Mouse (Mus musculus): ENCODE measurements around the gene Stard9.
"Not testable (repeated sequence)": the region's sequence is repeated elsewhere in the genome, so short reads cannot be mapped to it uniquely, and the experiment has no call there.

Gene Stard9

GRCm38 (mm10) chr2:120655905-120656304, 27.0 kb downstream of the Stard9 start:
- no peak for DNase-seq

DNA sequence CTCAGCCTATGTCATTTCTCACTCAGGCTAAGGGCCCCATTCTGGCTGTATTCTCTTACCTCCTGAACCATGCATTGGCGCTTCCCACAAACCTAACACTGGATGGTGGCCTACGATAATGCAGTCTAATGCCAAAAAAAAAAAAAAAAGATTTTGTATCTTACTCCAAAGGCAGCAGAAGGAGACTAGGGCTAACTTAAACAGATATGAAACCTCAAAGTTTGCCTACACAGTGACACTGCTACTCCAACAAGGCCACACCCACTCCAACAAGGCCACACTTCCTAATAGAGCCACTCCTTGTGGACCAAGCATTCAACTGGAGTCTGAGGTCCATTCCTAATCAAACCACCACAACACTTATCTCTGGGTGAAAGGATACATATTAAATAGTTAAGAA, 27.8 kb downstream of the Stard9 start:
- DNase-seq, result no peak

DNA sequence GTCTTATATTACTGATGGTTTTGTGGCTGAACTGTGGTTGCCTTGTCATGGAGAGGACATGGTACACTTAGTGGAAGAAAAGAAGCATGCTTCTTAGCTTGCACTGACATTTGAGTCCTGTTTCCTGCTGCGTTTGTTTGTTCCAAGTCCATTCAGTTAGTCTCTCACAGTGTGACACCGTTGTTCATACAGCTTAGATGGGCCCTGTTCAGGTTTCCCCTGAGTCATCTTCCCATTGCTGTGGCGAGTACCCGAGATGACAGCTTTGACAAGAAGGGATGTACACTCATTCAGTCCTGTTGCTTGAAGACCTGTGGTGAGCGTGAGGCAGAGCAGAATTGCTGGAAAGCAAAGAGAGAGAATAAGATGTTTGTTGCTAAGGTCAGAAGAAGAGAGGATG, 29.6 kb downstream of the Stard9 start:
- no peak for DNase-seq

GRCm38 (mm10) chr2:120659318-120659717, 30.4 kb downstream of the Stard9 start:
- no peak for DNase-seq

GRCm38 (mm10) chr2:120660486-120661078, 31.7 kb downstream of the Stard9 start:
- DNase-seq, result no peak

DNA sequence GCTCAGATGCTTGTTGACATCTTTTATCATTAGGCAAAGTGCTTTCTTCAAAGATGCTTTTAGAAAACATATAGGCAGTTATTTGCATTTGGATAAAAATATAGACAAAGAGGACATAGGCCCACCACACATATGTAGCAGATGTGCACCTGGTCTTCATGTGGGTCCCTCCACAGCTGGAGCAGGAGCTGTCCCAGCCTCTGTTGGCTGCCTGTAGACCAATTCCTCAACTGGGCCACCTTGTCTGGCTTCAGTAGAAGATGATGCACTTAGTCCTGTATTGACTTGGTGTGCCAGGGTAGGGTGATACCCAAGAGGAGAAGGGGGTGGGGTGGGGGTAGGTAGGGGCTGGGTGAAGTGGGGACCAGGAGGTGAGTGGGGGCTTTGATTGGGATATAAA, 33.8 kb downstream of the Stard9 start:
- DNase-seq, result no peak

GRCm38 (mm10) chr2:120663491-120664154, 34.7 kb downstream of the Stard9 start:
- no peak for DNase-seq

- no peak for DNase-seq
Observed at GRCm38 (mm10) chr2:120667446-120667845, 38.5 kb downstream of the Stard9 start.

DNA sequence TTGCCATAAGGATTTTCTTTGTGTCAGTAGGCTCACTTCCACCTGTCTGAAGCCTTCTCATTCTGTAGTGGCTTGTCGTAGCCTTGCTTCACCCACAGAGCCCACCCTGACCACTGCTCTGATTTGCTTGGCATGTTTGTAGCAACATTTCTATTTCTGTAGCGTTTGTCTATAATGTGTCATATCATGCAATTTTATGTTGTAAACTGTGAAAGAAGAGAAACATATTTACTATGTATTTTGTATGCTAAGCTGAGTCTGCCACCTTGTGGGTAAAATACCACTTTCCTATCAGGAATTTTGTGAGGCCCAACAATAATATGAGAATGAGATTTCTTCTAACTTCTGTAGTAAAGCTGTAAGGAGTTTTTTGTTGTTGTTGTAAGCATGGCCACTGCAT, 41.3 kb downstream of the Stard9 start:
- no peak for DNase-seq

DNA sequence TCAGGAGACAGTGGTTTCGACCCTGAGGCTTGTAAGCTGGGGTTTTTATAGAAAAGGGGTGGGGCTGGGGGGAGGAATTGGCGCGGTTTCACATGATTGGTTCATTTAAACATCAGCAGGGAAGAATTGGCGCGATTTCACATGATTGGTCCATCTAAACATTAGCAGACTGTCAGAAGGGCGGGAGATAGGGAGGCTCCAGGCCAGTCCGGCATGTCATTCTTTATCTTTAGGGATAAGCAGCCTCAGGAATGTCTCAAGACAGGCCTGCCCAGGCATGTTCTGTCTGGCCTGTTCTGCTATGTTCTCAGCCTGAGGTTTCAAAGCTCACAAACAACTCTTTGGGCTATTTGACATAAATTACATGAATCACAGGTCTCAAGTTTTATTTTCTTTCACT, 52.2 kb downstream of the Stard9 start:
- not testable (repeated sequence) for DNase-seq

DNA sequence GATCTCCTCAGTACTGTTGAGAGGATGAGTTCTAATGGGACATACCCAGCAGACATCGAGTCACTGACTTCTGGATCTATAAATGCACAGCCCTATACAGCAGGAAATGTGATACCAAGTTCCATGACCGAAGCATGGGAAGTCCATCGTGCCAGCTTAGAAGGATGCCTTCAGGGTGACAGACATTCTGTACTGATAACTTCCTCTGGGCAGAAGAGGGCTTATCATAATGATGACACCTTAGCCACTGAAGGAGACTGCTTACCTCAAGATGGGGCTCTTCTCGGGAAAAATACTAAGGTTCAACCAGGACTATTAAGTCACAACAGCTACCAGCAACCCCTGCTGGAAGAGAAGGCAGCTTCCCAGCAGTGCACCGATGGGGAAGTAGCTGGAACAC, 68.8 kb downstream of the Stard9 start:
- DNase-seq, result no peak

- no peak for DNase-seq
Observed at GRCm38 (mm10) chr2:120700379-120700885, 71.5 kb downstream of the Stard9 start.

- no peak for DNase-seq
Observed at GRCm38 (mm10) chr2:120702675-120703074, 73.8 kb downstream of the Stard9 start.

- DNase-seq, result no peak
Observed at GRCm38 (mm10) chr2:120707041-120707440, 78.1 kb downstream of the Stard9 start.

GRCm38 (mm10) chr2:120710154-120710553, 81.2 kb downstream of the Stard9 start:
- DNase-seq, result no peak

GRCm38 (mm10) chr2:120710948-120711347, 82.0 kb downstream of the Stard9 start:
- no peak for DNase-seq

DNA sequence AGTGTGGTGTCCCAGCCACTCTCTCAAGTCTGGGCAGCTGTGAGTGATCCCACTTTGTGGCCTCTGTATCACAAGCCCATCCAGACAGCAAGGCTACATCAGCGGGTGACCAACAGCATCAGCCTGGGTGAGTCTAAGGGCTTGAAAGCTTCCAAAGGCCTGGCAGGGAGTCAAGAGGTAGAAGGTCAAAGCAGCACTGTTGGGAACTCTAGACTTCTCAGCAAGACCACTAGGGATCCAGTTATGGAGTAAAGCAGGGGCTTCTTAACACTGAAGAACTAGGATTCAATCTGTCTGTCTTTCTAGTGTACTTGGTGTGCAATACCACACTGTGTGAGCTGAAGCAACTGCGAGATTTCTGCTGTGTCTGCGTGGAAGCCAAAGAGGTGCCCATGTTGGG, 84.5 kb downstream of the Stard9 start:
- DNase-seq, result no peak

DNA sequence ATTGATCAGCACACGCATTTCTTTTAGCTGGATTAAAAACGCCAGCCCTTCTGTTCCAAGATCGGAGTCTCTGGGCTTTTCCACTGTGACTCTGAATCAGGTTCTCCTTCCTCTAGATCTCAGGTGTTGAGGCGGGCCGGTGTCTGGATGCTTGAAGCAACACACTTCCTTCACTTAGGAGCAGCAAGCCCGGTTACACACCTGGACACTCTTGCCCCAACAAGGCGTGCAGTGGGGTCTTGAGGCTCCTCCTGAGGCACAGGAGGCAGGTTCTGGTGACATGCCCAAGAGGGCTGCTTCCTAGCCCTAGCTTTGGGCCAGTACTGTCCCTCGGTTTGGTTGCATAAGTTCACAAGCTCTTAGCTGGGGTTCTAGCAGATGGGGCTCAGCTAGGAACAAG, 89.6 kb downstream of the Stard9 start:
- DNase-seq, result no peak

DNA sequence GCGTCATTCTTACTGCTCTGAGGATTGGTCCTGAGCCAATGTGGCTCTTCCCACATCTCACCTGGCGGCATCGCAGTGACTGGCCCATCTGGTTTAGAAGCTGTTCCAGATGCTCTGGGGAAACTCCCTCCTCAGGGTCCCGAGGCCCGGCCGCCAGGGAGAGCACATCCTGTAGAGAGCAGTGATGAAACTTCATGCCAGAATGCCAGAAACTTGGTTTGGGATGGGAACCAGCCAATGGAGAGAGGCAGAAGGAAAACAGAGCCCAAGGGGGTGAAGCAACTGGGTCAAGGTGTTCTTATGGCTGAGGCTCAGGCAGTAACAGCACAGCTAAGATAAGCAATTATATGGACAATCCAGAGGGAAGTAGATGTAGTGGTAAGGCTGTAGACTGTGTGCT, 91.9 kb downstream of the Stard9 start:
- DNase-seq, result no peak

DNA sequence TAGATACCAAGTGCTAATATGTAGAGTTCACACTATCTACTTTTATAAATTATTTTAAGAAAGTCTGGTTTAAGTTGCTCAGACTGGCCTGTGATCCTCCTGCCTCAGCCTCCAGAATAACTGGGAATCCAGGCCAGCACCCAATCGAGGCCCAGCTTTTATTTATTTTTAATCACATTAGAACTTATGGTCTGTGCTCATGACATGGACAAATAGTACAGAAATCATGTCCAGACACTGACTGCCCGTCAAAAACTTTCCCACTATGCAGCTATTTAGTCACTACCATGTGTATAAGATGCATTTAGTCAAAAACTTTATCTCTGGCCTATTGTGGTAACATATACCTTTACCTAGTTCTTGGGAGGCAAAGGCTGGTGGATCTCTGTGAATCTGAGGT, 93.0 kb downstream of the Stard9 start:
- DNase-seq, result no peak

DNA sequence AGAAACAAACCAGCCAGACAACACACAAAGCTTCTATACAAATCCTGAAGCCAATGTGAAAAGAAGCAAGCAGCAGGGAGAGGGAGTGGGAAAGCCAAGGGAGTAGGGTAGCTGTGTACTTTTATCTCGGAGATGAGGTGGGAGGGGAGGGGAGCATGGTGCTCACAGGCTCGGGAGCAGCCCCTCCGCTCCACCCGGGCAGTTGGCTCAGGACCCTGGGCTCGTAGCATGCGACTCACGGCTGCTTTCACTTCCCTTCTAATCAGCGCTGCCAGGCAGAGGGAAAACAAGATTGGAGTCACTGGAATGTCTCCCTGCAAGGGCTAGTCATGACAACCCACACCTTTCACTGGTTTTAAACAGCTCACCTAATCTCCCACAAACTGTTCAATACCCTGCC, 93.6 kb downstream of the Stard9 start:
- no peak for DNase-seq

GRCm38 (mm10) chr2:120723621-120724020, 94.7 kb downstream of the Stard9 start:
- no peak for DNase-seq

DNA sequence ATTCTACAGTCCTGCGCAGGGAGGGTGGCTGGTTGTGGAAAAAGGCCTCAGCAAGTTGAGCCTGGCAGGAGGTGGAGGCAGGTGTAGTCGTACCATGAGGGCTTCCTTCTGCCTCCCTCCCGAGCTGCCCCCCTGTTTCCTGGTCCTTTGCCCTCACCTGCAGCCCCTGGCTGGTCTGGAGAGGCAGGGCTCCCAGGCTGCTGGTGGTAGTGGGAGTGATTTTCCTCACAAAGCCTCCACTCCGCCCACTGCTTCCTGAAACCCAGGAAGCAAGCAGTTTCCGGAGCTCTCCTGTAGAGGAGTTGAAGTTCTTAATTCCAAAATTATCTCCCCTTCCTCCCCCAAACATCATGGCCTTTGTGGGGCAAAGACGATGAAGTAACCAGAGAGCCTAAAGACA, 95.3 kb downstream of the Stard9 start:
- no peak for DNase-seq

DNA sequence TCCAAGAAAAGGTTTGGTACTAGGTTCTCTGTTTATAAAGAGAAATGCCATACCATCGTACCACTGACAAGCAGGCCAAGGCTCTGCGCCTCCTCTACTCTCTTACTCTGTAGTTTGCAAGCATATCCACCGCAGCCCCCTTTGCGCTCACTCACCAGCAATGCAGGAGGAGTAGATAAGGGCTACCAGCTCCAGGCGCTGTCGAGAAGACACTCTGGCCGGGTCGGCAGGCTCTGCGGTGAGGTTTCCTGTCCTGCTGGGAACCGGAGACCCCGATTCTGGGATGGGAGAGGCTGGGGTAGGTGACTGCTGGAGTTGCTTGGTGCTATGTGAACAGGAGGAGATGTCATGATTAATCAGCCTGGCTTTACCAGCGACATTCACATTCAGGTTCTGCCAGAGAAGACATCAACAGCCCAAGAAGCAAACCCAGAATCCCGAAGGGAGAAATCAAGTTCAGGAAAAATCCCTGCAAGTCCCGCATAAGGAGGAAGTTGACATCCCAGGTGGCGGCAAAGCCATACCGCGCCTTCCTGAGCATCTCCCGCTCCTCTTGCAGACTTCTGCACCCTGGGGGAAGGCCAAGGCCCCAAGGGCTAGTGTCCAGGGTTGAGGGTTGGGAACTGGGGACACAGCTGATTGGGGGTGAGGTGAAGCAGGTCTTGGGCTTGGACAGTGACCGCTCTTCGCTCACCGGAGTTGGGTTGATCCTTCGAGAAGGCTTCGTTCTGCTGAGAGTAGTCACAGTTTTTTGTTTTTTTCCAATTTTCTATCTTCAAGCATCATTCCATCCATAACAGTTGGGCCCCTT, 101.1 kb downstream of the Stard9 start:
- DNase-seq, result peak; percentile 28

Measured in cerebellum, adult 11-12 months (tissue).